Mouse (Mus musculus) G1E (cell line): ENCODE data around the gene Hoxd3. TPM values are rescaled to one million over a fixed set of nuclear protein-coding genes. Genes with fewer than 3 reads are reported as not detected.

Experiments used
- ATAC-seq: 2 replicates; pipeline ENCODE4 v1.8.0; 2016; ENCODE audit warnings: mild to moderate bottlenecking; ENCODE audit not compliant: insufficient number of reproducible peaks, poor library complexity, low FRiP score, severe bottlenecking; ENCODE audit errors: extremely low read depth
- DNase-seq: peaks from one replicate; pipeline ENCODE4 v3.0.0; 2012; ENCODE audit warnings: low spot score
- H3K27me3 ChIP-seq: 2 replicates; pipeline ENCODE4 v1.6.1; 2012; ENCODE audit warnings: mild to moderate bottlenecking, low read length, inconsistent platforms; ENCODE audit not compliant: insufficient read depth
- H3K36me3 ChIP-seq: replicated peaks from 2 replicates; pipeline ENCODE3; 2012; ENCODE audit warnings: mild to moderate bottlenecking, inconsistent platforms
- H3K4me1 ChIP-seq: 2 replicates; pipeline ENCODE4 v1.6.1; 2012; ENCODE audit warnings: low read depth, low read length, inconsistent platforms, mixed read lengths; ENCODE audit not compliant: insufficient read depth
- H3K4me3 ChIP-seq: 2 replicates; pipeline ENCODE4 v1.5.1; 2012; ENCODE audit warnings: low read depth, mild to moderate bottlenecking, inconsistent platforms, low read length, moderate library complexity, mixed read lengths
- H3K9me3 ChIP-seq: replicated peaks from 2 replicates; pipeline ENCODE4 v1.6.1; 2012; ENCODE audit warnings: inconsistent platforms
- CTCF ChIP-seq: IDR thresholded peaks from 2 replicates; pipeline ENCODE4 v1.5.1; 2012; ENCODE audit warnings: low read depth, low read length, inconsistent platforms, mixed read lengths
- GATA1 ChIP-seq: IDR thresholded peaks from 2 replicates; pipeline ENCODE4 v1.6.1; 2012; ENCODE audit warnings: borderline replicate concordance, low read length, inconsistent platforms, mixed read lengths
- GATA2 ChIP-seq: IDR thresholded peaks from 2 replicates; pipeline ENCODE4 v1.6.1; 2012; ENCODE audit warnings: low read depth, low read length, inconsistent platforms, borderline replicate concordance
- POLR2AphosphoS5 ChIP-seq: IDR thresholded peaks from 2 replicates; pipeline ENCODE4 v1.6.1; 2012; ENCODE audit warnings: low read depth, low read length, inconsistent platforms; ENCODE audit not compliant: insufficient replicate concordance
- TAL1 ChIP-seq: conservative IDR thresholded peaks from 2 replicates; pipeline ENCODE4 v1.6.1; 2012; ENCODE audit warnings: low read depth, low read length, inconsistent platforms, mixed read lengths
- polyA plus RNA-seq: library from polyadenylated mRNA; stranded (reverse); fragments of >175 nt; gene quantifications from 2 replicates; pipeline ENCODE4 v1.2.3, GENCODE M21; 2012
- total RNA-seq, 2 experiments: library from RNA; stranded (forward) in 1 of 2; stranded (reverse) in 1 of 2; fragments of 200-1000 nt in 1 of 2; fragments of >200 nt in 1 of 2; fragmentation: Nextera tagmentation in 1 of 2; gene quantifications; 2 replicates each; pipeline ENCODE4 v1.2.3; 2014 to 2017

Gene Hoxd3
- total and polyA plus RNA-seq, 3 experiments, result 0.17 to 0.75 (median 0.22) TPM

- Histone ChIP-seq H3K27me3 (peaks cover 44% of the 10 kb centered on the region), H3K9me3 (no peaks in the 10 kb centered on the region), H3K36me3 (peaks cover 2% of the 10 kb centered on the region), H3K4me1 (0 out of 2 replicates have a peak, but pooled peaks cover 2% of the 10 kb centered on the region), H3K4me3 (no peak overlapping the region)
- ATAC-seq (no peak), DNase-seq (no peak)
- TF ChIP-seq CTCF, result no peak
- no peak for TF ChIP-seq POLR2AphosphoS5
- no peak for TF ChIP-seq GATA1
- TF ChIP-seq TAL1, result no peak
- TF ChIP-seq GATA2, result no peak
Observed at GRCm38 (mm10) chr2:74725171-74725570, 13.4 kb downstream of the Hoxd3 start.

- ATAC-seq (no peak), DNase-seq (no peak)
- no peaks in the 10 kb centered on the region for H3K4me1 ChIP-seq
- no peak within 1 kb of the TSS for H3K4me3 ChIP-seq
- peaks cover 2% of the 10 kb centered on the region for H3K36me3 ChIP-seq
- TF ChIP-seq CTCF (no peak), TAL1 (no peak), GATA1 (no peak), GATA2 (no peak), POLR2AphosphoS5 (no peak)
- H3K27me3 ChIP-seq, result peaks cover 43% of the 10 kb centered on the region
- no peaks in the 10 kb centered on the region for H3K9me3 ChIP-seq
Observed at GRCm38 (mm10) chr2:74726551-74726950, 14.8 kb downstream of the Hoxd3 start, which contains the start of gene Gm28230. Gene Gm28230 (plus strand): TSS chr2:74726728.

- Histone ChIP-seq H3K4me3 (no peak overlapping the region), H3K9me3 (no peaks in the 10 kb centered on the region), H3K4me1 (no peaks in the 10 kb centered on the region), H3K27me3 (peaks cover 48% of the 10 kb centered on the region), H3K36me3 (peaks cover 2% of the 10 kb centered on the region)
- no peak for TF ChIP-seq GATA2
- TF ChIP-seq POLR2AphosphoS5, result no peak
- no peak for TF ChIP-seq TAL1
- no peak for TF ChIP-seq GATA1
- TF ChIP-seq CTCF, result no peak
- DNase-seq (no peak), ATAC-seq (no peak)
Observed at GRCm38 (mm10) chr2:74726973-74727639, 15.4 kb downstream of the Hoxd3 start.

- no peaks in the 10 kb centered on the region for H3K9me3 ChIP-seq
- H3K4me3 ChIP-seq, result no peak overlapping the region
- peaks cover 2% of the 10 kb centered on the region for H3K36me3 ChIP-seq
- H3K4me1 ChIP-seq, result peaks cover 4% of the 10 kb centered on the region; the same call in 1 of the 2 replicates
- H3K27me3 ChIP-seq, result peaks cover 51% of the 10 kb centered on the region
- no peak for ATAC-seq
- DNase-seq, result no peak
- TF ChIP-seq POLR2AphosphoS5 (no peak), CTCF (no peak), GATA1 (no peak), TAL1 (no peak), GATA2 (no peak)
Observed at GRCm38 (mm10) chr2:74727640-74728302, 16.0 kb downstream of the Hoxd3 start.

- ATAC-seq (no peak), DNase-seq (no peak)
- Histone ChIP-seq H3K4me3 (no peak overlapping the region), H3K36me3 (peaks cover 2% of the 10 kb centered on the region), H3K27me3 (peaks cover 49% of the 10 kb centered on the region), H3K9me3 (no peaks in the 10 kb centered on the region), H3K4me1 (peaks cover 4% of the 10 kb centered on the region; the same call in 1 of the 2 replicates)
- TF ChIP-seq POLR2AphosphoS5, result no peak
- no peak for TF ChIP-seq GATA1
- no peak for TF ChIP-seq TAL1
- no peak for TF ChIP-seq CTCF
- no peak for TF ChIP-seq GATA2
Observed at GRCm38 (mm10) chr2:74728303-74728680, 16.6 kb downstream of the Hoxd3 start.

- DNase-seq, result no peak
- Histone ChIP-seq H3K9me3 (no peaks in the 10 kb centered on the region), H3K27me3 (peaks cover 48% of the 10 kb centered on the region), H3K4me1 (peaks cover 7% of the 10 kb centered on the region), H3K4me3 (no peak overlapping the region), H3K36me3 (peaks cover 2% of the 10 kb centered on the region)
- TF ChIP-seq TAL1 (no peak), GATA2 (no peak), GATA1 (no peak), CTCF (no peak), POLR2AphosphoS5 (no peak)
- no peak for ATAC-seq
Observed at GRCm38 (mm10) chr2:74730331-74730730, 18.6 kb downstream of the Hoxd3 start.
